Mouse (Mus musculus) gastrocnemius, adult 8-10 months (tissue): ENCODE results near the gene Smarca1. TPM values are rescaled to one million over a fixed set of nuclear protein-coding genes. Genes with fewer than 3 reads are reported as not detected.

Experiments used
- DNase-seq, 2 experiments: peaks; one replicate each; pipeline ENCODE4 v3.0.0; 2022; ENCODE audit warnings: low spot score in 2 of 2
- total RNA-seq, 4 experiments: library from RNA; stranded (reverse); gene quantifications; 2 replicates each; pipeline ENCODE4 v1.2.4; 2022

Smarca1 gene
- total RNA-seq, 4 experiments from 2014 or later: 4.4 to 8.4 (median 6.5) TPM

- DNase-seq: no peak
Observed at GRCm38 (mm10) chrX:47764440-47764839, 128.3 kb downstream of the Smarca1 start.

GRCm38 (mm10) chrX:47760212-47760611, 132.6 kb downstream of the Smarca1 start:
- no peak for DNase-seq

Other genes starting within 250 kb of the Smarca1 start
- 10 to 100 TPM; 12.5 to 18.1 (median 13.1) TPM for gene Ocrl, start 19.4 kb upstream of the Smarca1 start, total RNA-seq
- under 1 TPM; 0.21 to 0.54 (median 0.30) TPM for gene Apln, start 141.9 kb upstream of the Smarca1 start, total RNA-seq
- gene Xpnpep2, start 215.8 kb upstream of the Smarca1 start, total RNA-seq: under 1 TPM; 0.34 to 0.40 (median 0.37) TPM